Mouse (Mus musculus): ENCODE results near the gene Cab39. TPM values are rescaled to one million over a fixed set of nuclear protein-coding genes. Genes with fewer than 3 reads are reported as not detected.

Cab39 gene
- polyA plus RNA-seq, 1 experiment: 38.6 TPM

DNA sequence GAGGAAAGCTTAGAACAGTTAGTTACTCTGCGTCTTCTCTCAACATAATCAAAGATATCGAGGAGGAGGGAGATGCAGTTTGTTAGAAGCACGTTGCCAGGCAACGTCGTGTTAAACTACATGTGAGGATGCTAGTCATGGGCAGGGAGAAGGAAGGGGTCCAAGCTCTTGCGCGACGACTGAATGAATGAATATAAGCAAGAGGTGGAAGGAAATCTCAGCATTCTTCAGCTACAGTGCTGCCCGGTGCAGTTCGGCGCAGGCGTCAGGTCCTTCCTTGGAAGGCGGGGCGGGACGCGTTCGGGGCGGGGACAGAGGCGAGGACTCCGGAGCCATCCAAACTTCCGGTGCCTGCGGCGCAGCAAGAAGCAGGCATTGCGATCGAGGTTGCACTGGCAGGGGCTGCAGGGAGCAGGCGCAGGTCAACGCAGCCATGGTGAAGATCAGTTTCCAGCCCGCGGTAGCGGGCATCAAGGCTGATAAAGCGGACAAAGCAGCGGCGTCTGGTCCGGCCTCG is 101.0 kb downstream of the Cab39 start, which contains the start of gene Itm2c:
Gene Itm2c (plus strand): TSS at position 51 of the 517 bp plus-strand sequence.
- Histone ChIP-seq H3K4me3 (ENCODE audit: control insufficient read depth, low read depth, low read length) (peak within 1 kb of the TSS; percentile 89), H3K36me3 (ENCODE audit: control insufficient read depth, insufficient read depth, low read length) (no peaks in the 10 kb centered on the region), H3K4me1 (ENCODE audit: control insufficient read depth, insufficient read depth, low read length) (peaks cover 25% of the 10 kb centered on the region), H3K27ac (ENCODE audit: control insufficient read depth, insufficient read depth, low read depth, low read length) (no peak within 1 kb of the TSS; the same call in 1 of the 2 replicates), H3K27me3 (ENCODE audit: control insufficient read depth, insufficient read depth, low read length) (no peaks in the 10 kb centered on the region)
- TF ChIP-seq CTCF (IDR thresholded peaks at IDR 0.05; ENCODE audit: control insufficient read depth, insufficient read depth, insufficient replicate concordance, low read depth, low read length) (no peak), POLR2A (IDR thresholded peaks at IDR 0.05; ENCODE audit: control insufficient read depth, low read depth, low read length) (peak; percentile 72)

DNA sequence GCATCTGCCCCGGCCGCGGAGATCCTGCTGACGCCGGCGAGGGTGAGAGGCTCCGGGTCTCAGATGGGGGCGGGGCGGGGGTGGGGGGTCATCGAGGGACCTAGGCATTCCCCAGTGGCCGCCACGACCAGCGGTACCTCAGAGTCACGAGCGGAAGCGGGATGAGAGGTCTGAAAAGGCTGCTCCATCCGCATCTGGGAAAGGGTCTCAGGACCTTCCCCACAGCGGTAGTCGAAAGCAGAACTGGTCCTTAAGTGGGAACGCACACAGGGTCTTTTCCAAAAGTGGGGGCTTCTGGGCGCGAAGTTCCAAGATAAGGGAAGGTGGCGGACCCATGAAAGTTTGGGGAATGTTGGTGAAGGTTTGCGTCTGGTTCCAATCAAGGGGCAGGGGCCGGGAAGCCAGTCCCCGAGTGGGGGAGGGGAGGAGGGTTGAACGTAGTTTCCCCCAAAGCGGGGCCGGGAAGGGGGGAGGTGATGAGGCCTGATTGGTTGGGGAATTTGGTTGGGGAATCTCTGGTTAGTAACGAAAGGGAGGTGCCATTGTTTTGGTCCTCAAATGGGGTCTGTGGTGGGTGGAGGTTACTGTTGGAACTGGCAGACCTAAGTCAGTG is 101.6 kb downstream of the Cab39 start:
- Histone ChIP-seq H3K27ac (ENCODE audit: control insufficient read depth, insufficient read depth, low read depth, low read length) (no peak overlapping the region; the same call in 1 of the 2 replicates), H3K4me3 (ENCODE audit: control insufficient read depth, low read depth, low read length) (peak overlapping the region; percentile 89), H3K4me1 (ENCODE audit: control insufficient read depth, insufficient read depth, low read length) (peaks cover 29% of the 10 kb centered on the region), H3K36me3 (ENCODE audit: control insufficient read depth, insufficient read depth, low read length) (no peaks in the 10 kb centered on the region), H3K27me3 (ENCODE audit: control insufficient read depth, insufficient read depth, low read length) (no peaks in the 10 kb centered on the region)
- TF ChIP-seq POLR2A (IDR thresholded peaks at IDR 0.05; ENCODE audit: control insufficient read depth, low read depth, low read length) (no peak), CTCF (IDR thresholded peaks at IDR 0.05; ENCODE audit: control insufficient read depth, insufficient read depth, insufficient replicate concordance, low read depth, low read length) (no peak)

DNA sequence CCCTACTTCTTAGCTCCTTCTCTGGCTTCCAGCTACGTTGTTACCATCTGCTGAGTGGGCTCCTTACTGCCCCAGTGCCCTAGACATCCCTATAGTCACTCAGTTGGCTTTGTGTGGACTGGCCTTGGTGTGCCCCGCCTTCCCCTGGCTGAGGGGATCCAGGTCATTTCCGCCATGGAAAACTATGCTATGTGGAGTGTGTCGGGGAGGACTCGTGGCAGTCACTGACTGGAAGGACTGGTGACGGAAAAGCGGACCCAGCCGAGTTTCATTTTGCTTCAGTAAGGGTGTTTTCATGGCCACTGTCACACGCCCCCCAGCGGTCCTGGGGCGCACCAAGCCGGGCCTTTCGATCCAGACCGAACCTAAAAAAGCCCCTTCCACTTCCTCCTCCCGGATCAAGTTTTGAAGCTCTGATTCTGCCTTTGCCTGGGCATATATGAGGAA is 102.2 kb downstream of the Cab39 start:
- Histone ChIP-seq H3K4me1 (ENCODE audit: control insufficient read depth, insufficient read depth, low read length) (peaks cover 31% of the 10 kb centered on the region), H3K27ac (ENCODE audit: control insufficient read depth, insufficient read depth, low read depth, low read length) (no peak overlapping the region; the same call in 1 of the 2 replicates)

DNA sequence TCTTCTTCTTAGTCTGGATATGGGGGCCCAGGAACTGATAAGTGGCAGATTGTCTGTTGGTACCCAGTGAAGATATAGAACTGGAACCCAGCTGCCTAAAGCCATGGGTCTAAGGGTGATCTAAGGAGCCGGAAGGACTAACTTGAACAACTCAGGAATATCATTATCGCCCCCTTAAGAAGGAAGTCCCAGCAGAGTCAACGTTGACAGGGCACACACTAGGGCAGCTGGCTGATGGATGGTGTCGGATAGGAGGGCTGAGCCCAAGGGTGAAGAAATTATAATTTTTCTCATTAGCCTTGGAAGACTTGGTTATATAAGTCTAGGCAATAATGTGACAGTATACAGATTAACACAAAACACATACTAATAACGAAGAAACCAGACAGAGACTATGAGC is 102.9 kb downstream of the Cab39 start:
- Histone ChIP-seq H3K27me3 (ENCODE audit: control insufficient read depth, insufficient read depth, low read length) (no peaks in the 10 kb centered on the region), H3K4me1 (ENCODE audit: control insufficient read depth, insufficient read depth, low read length) (peaks cover 36% of the 10 kb centered on the region), H3K27ac (ENCODE audit: control insufficient read depth, insufficient read depth, low read depth, low read length) (no peak overlapping the region), H3K4me3 (ENCODE audit: control insufficient read depth, low read depth, low read length) (no peak overlapping the region), H3K36me3 (ENCODE audit: control insufficient read depth, insufficient read depth, low read length) (no peaks in the 10 kb centered on the region)
- TF ChIP-seq CTCF (IDR thresholded peaks at IDR 0.05; ENCODE audit: control insufficient read depth, insufficient read depth, insufficient replicate concordance, low read depth, low read length) (no peak), POLR2A (IDR thresholded peaks at IDR 0.05; ENCODE audit: control insufficient read depth, low read depth, low read length) (no peak)

More for the DNA sequence above, 102.2 kb downstream of the Cab39 start:
- Histone ChIP-seq H3K4me3 (ENCODE audit: control insufficient read depth, low read depth, low read length) (peak overlapping the region; percentile 89), H3K36me3 (ENCODE audit: control insufficient read depth, insufficient read depth, low read length) (no peaks in the 10 kb centered on the region), H3K27me3 (ENCODE audit: control insufficient read depth, insufficient read depth, low read length) (no peaks in the 10 kb centered on the region)
- TF ChIP-seq CTCF (IDR thresholded peaks at IDR 0.05; ENCODE audit: control insufficient read depth, insufficient read depth, insufficient replicate concordance, low read depth, low read length) (peak; percentile 18; the same call in 1 of the 2 replicates), POLR2A (IDR thresholded peaks at IDR 0.05; ENCODE audit: control insufficient read depth, low read depth, low read length) (no peak)

DNA sequence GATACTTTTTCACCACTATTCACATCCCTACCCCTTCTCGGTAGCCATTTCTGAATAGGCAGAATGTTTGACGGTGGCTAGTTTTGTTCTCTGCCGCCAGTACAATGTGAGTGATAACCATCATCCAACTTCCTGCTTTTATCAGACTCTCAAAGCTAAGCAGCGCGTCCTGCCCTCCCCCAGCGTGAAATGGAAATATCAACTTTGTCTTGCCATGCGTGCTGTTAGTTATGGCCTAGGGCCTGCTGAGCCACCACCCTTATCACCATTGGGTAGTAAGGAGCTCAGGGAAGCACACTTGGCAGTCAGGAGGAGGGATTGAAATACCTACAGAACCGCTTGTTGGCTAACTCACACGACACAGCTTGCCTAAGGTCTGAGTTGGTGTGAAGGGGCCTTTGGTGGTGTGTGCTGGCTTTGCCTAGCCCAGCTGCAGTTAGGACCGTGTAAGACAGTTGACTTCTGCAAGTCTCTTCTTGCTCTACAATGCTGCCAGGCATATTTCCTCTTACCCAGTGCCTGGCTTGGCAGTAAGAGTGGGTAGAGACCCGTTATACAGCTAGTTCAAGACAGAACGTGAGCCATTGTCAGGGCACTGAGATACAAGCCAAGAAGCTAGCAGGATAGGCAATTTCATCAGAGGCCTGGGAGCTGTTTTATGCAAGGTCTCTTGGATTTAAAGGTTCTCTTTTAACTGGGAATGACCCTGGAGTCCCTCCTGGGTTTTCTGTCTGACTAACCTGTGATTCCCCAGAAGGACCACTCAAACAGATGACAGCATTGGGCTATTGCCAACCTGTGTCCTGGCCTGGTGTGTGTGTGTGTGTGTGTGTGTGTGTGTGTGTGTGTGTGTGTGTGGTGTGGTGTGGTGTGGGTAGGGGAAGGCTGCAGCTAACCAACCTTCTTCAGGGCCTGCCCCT is 103.8 kb downstream of the Cab39 start:
- H3K4me1 ChIP-seq (ENCODE audit: control insufficient read depth, insufficient read depth, low read length): peaks cover 40% of the 10 kb centered on the region
- peak overlapping the region; percentile 41; the same call in 1 of the 2 replicates for H3K27ac ChIP-seq (ENCODE audit: control insufficient read depth, insufficient read depth, low read depth, low read length)
- H3K4me3 ChIP-seq (ENCODE audit: control insufficient read depth, low read depth, low read length): no peak overlapping the region
- H3K27me3 ChIP-seq (ENCODE audit: control insufficient read depth, insufficient read depth, low read length): no peaks in the 10 kb centered on the region
- TF ChIP-seq CTCF (IDR thresholded peaks at IDR 0.05; ENCODE audit: control insufficient read depth, insufficient read depth, insufficient replicate concordance, low read depth, low read length): no peak
- TF ChIP-seq POLR2A (IDR thresholded peaks at IDR 0.05; ENCODE audit: control insufficient read depth, low read depth, low read length): no peak
- no peaks in the 10 kb centered on the region for H3K36me3 ChIP-seq (ENCODE audit: control insufficient read depth, insufficient read depth, low read length)

DNA sequence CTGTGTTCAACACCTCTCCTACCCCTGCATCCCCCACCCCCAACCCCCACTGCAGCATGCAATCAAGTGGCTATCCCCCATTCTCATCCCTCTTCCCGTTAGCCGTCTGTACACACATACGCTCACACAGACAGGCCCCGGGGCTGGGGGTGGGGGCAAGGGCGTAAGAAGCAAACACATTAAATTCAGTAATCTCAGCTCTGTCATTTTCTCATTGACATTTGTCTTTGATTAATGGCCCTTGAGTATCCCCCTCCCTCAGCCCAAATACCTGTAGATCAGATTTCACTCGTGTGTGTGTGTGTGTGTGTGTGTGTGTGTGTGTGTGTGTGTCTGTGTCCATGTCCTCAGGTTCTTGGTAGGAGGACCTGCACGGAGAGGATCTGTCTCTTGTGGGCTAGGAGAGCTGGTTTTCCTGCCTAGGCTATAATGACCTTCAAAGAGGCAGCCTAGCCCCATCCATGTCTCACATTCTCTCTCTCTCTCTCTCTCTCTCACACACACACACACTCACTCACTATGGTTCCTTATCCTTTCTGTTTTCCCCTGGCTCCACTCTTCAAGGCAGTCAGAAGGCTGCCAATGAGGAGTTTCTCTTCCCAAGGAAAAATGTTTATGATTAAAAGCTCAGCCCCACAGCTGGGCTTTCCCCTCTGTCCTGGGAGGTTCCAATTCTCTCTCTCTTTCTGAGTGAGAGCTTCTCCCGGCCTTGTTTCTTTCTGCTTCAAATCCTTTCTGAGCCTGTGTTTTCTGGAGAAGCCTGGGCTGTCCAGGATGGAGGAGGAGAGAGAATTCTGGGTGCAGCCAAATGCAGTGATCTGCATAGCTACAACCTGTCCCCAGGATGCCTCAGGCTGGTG is 104.9 kb downstream of the Cab39 start:
- Histone ChIP-seq H3K27ac (ENCODE audit: control insufficient read depth, insufficient read depth, low read depth, low read length) (no peak overlapping the region), H3K4me1 (ENCODE audit: control insufficient read depth, insufficient read depth, low read length) (peaks cover 40% of the 10 kb centered on the region), H3K27me3 (ENCODE audit: control insufficient read depth, insufficient read depth, low read length) (no peaks in the 10 kb centered on the region), H3K36me3 (ENCODE audit: control insufficient read depth, insufficient read depth, low read length) (no peaks in the 10 kb centered on the region), H3K4me3 (ENCODE audit: control insufficient read depth, low read depth, low read length) (no peak overlapping the region)
- TF ChIP-seq POLR2A (IDR thresholded peaks at IDR 0.05; ENCODE audit: control insufficient read depth, low read depth, low read length): no peak
- no peak for TF ChIP-seq CTCF (IDR thresholded peaks at IDR 0.05; ENCODE audit: control insufficient read depth, insufficient read depth, insufficient replicate concordance, low read depth, low read length)
